Comparison of ENCODE assay signal across 11 mouse cellular contexts in the genomic region with DNA sequence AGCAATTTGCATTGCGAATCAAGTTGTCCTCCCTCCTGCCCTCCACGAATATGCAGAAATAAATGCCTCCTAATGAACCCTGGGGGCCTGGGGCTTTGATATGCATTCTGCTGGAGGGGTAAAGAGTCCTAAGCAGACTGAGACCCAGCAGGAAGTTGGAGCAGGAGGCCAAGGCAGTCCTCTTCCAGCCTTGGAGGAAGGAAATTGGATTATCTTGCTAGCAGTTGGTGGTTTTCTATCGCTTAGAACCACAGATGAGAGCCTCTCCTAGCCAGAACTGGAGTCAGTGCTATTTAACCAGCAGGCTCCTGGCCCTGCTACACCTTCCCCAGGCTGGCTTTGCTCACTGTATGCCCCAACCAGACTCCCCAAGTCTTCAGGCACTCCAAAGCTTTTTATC.
DNase-seq lines count a peak whose midpoint lies in the region; ATAC-seq and TF ChIP-seq lines count a peak whose summit lies in the region.
"Had no signal": no experiment of that assay in that cellular context is flagged by ENCODE, and none has a peak within 500 bp of the region (broad histone marks: within the 10 kb centered on the region; RNA-seq: fewer than 3 reads in every experiment).

No protein-coding gene starts in this region.

- peaks cover 8% of the 10 kb centered on the region; the same call in 1 of the 2 replicates for H3K9me3 ChIP-seq in E14TG2a.4 (ENCODE audit: low read length)
- H3K9me3 ChIP-seq in embryonic facial prominence, embryonic 11.5 days (replicated peaks; ENCODE audit: control insufficient read depth, low read length) = no peaks in the 10 kb centered on the region
- H3K9me3 ChIP-seq in limb, embryonic 10.5 days (replicated peaks) = no peaks in the 10 kb centered on the region

- peak overlapping the region; percentile 54 for H3K4me3 ChIP-seq in E14TG2a.4 (replicated peaks; ENCODE audit: low read length)
- no peak overlapping the region for H3K4me3 ChIP-seq in embryonic facial prominence, embryonic 11.5 days (ENCODE audit: low read depth, low read length)
- H3K4me3 ChIP-seq in limb, embryonic 10.5 days = 0 out of 2 replicates have a peak overlapping the region, but pooled peaks have one; percentile 20
- H3K4me3 ChIP-seq in kidney, adult 2 months (ENCODE audit: insufficient read depth, low read depth, low read length) = no peak overlapping the region

- 0 out of 2 replicates have a peak, but pooled peaks cover 3% of the 10 kb centered on the region for H3K36me3 ChIP-seq in E14TG2a.4 (ENCODE audit: insufficient read depth, low read length)
- H3K36me3 ChIP-seq in embryonic facial prominence, embryonic 11.5 days (replicated peaks; ENCODE audit: control insufficient read depth, insufficient read depth, low read depth, low read length) = no peaks in the 10 kb centered on the region
- H3K36me3 ChIP-seq in limb, embryonic 10.5 days = no peaks in the 10 kb centered on the region
- no peaks in the 10 kb centered on the region for H3K36me3 ChIP-seq in kidney, adult 2 months (ENCODE audit: control insufficient read depth, insufficient read depth, low read length)

- 14% methylated on average over 3 of the region's 3 CpGs for WGBS in embryonic facial prominence, embryonic 11.5 days
- 11% methylated on average over 3 of the region's 3 CpGs for WGBS in limb, embryonic 10.5 days
- 37% methylated on average over 3 of the region's 3 CpGs for WGBS in kidney, adult 2 months

- H3K9ac ChIP-seq in embryonic facial prominence, embryonic 11.5 days (replicated peaks; ENCODE audit: low read length) = no peak overlapping the region

- no peak for TF ChIP-seq POLR2A in kidney, adult 2 months (IDR thresholded peaks at IDR 0.05; ENCODE audit: low read depth, low read length)

- TF ChIP-seq CTCF in E14TG2a.4 (conservative IDR thresholded peaks at IDR 0.05; ENCODE audit: low read length) = no peak
- no peak for TF ChIP-seq CTCF in kidney, adult 2 months (conservative IDR thresholded peaks at IDR 0.05; ENCODE audit: insufficient read depth, insufficient read length, low read depth, low read length)

- ATAC-seq in embryonic facial prominence, embryonic 11.5 days (replicated peaks; ENCODE audit: insufficient number of reproducible peaks, low FRiP score, low TSS enrichment, low read depth) = no peak

- no peak overlapping the region for H3K27ac ChIP-seq in embryonic facial prominence, embryonic 11.5 days (replicated peaks; ENCODE audit: low read depth, low read length)
- H3K27ac ChIP-seq in limb, embryonic 10.5 days = peak overlapping the region; percentile 79
- H3K27ac ChIP-seq in kidney, adult 2 months (ENCODE audit: insufficient read depth, low read depth, low read length) = no peak overlapping the region

- DNase-seq in ZHBTc4 (ENCODE audit: low read depth, low spot score) = peak; percentile 89
- DNase-seq in embryonic facial prominence, embryonic 11.5 days (ENCODE audit: low spot score) = peak; percentile 26
- no peak for DNase-seq in limb, embryonic 10.5 days (ENCODE audit: low spot score)
- DNase-seq in urinary bladder, postnatal 10 days (ENCODE audit: low spot score) = no peak
- DNase-seq in kidney, adult 2 months = no peak
- no peak for DNase-seq in ovary, postnatal 36 days (ENCODE audit: low spot score)
- DNase-seq in adrenal gland, adult 2 months = no peak
- DNase-seq: heart, postnatal 4 days; thymus, adult 18-20 months had no signal

- no peaks in the 10 kb centered on the region for H3K27me3 ChIP-seq in E14TG2a.4 (ENCODE audit: insufficient read depth, low read length)
- no peaks in the 10 kb centered on the region for H3K27me3 ChIP-seq in embryonic facial prominence, embryonic 11.5 days (ENCODE audit: control insufficient read depth, insufficient read depth, low read length)
- H3K27me3 ChIP-seq in limb, embryonic 10.5 days (ENCODE audit: low read depth, poor library complexity, severe bottlenecking) = no peaks in the 10 kb centered on the region
- no peaks in the 10 kb centered on the region for H3K27me3 ChIP-seq in kidney, adult 2 months (replicated peaks; ENCODE audit: control insufficient read depth, insufficient read depth, low read length)
- H3K27me3 ChIP-seq: CH12.LX had no signal

- H3K4me2 ChIP-seq in embryonic facial prominence, embryonic 11.5 days (ENCODE audit: low read depth, low read length) = no peak overlapping the region

- peaks cover 55% of the 10 kb centered on the region for H3K4me1 ChIP-seq in E14TG2a.4 (replicated peaks; ENCODE audit: low read depth, low read length)
- 0 out of 2 replicates have a peak, but pooled peaks cover 2% of the 10 kb centered on the region for H3K4me1 ChIP-seq in embryonic facial prominence, embryonic 11.5 days (ENCODE audit: control insufficient read depth, insufficient read depth, low read length)
- peaks cover 30% of the 10 kb centered on the region for H3K4me1 ChIP-seq in limb, embryonic 10.5 days
- no peaks in the 10 kb centered on the region for H3K4me1 ChIP-seq in kidney, adult 2 months (ENCODE audit: control insufficient read depth, insufficient read depth, low read length)

Comparison
In these comparisons a context has a peak if more than half of its experiments do, and no peak if none do; other contexts are left out.
1. H3K4me3 ChIP-seq: peak in E14TG2a.4 (single experiment) and limb, embryonic 10.5 days (single experiment); none in embryonic facial prominence, embryonic 11.5 days (single experiment) and kidney, adult 2 months (single experiment).
2. DNase-seq: peak in ZHBTc4 (single experiment) and embryonic facial prominence, embryonic 11.5 days (single experiment); none in limb, embryonic 10.5 days (single experiment), urinary bladder, postnatal 10 days (single experiment), kidney, adult 2 months (single experiment), ovary, postnatal 36 days (single experiment) and adrenal gland, adult 2 months (single experiment).